Mouse (Mus musculus) bone marrow, adult 2 months (tissue): ENCODE data around the gene Mlx. TPM values are rescaled to one million over a fixed set of nuclear protein-coding genes. Genes with fewer than 3 reads are reported as not detected.

Source experiments
- H3K27ac ChIP-seq: fragments of 200-500 bp; 2 replicates; pipeline ENCODE4 v1.5.1; 2012; ENCODE audit warnings: low read depth, mild to moderate bottlenecking, control low read depth, inconsistent platforms, low read length; ENCODE audit not compliant: control insufficient read depth, poor library complexity, insufficient read depth
- H3K4me1 ChIP-seq: fragments of 200-500 bp; 2 replicates; pipeline ENCODE4 v1.6.1; 2011; ENCODE audit warnings: low read length; ENCODE audit not compliant: control insufficient read depth, insufficient read depth
- H3K4me3 ChIP-seq: fragments of 200-500 bp; replicated peaks from 2 replicates; pipeline ENCODE3; 2011; ENCODE audit warnings: mild to moderate bottlenecking, low read depth, low read length, control low read depth; ENCODE audit not compliant: control insufficient read depth
- CTCF ChIP-seq: fragments of 200-500 bp; IDR thresholded peaks from 2 replicates; pipeline ENCODE4 v1.5.1; 2011; ENCODE audit warnings: low read length, control low read depth; ENCODE audit not compliant: control insufficient read depth, insufficient read depth
- POLR2A ChIP-seq: fragments of 200-500 bp; IDR thresholded peaks from 2 replicates; pipeline ENCODE4 v1.6.1; 2011; ENCODE audit warnings: low read depth, mild to moderate bottlenecking, control low read depth, low read length, borderline replicate concordance; ENCODE audit not compliant: control insufficient read depth
- WGBS: fragments of 180-500 bp; shearing (Covaris S2); methylation state at CpG from one replicate; pipeline ENCODE4 v1.1.7; 2018; 5-methylcytosine and 5-hydroxymethylcytosine counted together
- polyA plus RNA-seq: library from polyadenylated mRNA; stranded (reverse); fragments of >200 nt; gene quantifications from 2 replicates; pipeline ENCODE4 v1.2.4, GENCODE M21; 2011; ENCODE audit warnings: low replicate concordance; ENCODE audit not compliant: missing spikeins, insufficient read depth, insufficient read length

Gene Mlx
- polyA plus RNA-seq, 1 experiment: 23.6 TPM

DNA sequence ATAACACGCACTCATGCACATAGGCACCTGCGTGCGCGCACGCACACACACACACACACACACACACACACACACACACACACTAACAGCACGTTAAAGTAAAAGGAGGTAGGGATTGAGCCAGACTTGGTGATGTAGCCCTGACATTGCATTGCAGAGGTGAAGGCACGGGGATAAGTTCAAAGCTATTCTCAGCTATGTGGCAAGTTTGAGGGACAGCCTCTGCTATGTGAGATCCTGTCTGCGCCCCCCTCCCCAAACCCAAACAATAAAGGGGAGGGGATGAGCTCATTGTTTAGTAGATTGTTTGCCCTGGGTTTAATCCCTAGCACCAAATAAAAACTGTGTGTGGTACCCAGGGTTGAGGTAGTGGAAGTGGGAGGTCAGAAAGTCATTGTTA is 54.0 kb downstream of the Mlx start:
- Histone ChIP-seq H3K27ac (no peak overlapping the region), H3K4me3 (no peak overlapping the region), H3K4me1 (no peaks in the 10 kb centered on the region; the same call in 1 of the 2 replicates)
- 84% methylated on average over 8 of the region's 8 CpGs for WGBS
- TF ChIP-seq CTCF (no peak), POLR2A (no peak)

Other genes starting within 250 kb of the Mlx start
- gene Stat5b, start 236.6 kb upstream of the Mlx start, polyA plus RNA-seq: 10.7 and 14.5 TPM in 2 replicates
- gene Stat5a, start 227.9 kb upstream of the Mlx start, polyA plus RNA-seq: 8.6 and 16.5 TPM in 2 replicates
- 21.4 and 60.0 TPM in 2 replicates for gene Stat3, start 147.7 kb upstream of the Mlx start, polyA plus RNA-seq
- 54.2 and 71.2 TPM in 2 replicates for gene Cavin1, start 116.4 kb upstream of the Mlx start, polyA plus RNA-seq
- 44.9 and 61.5 TPM in 2 replicates for gene Atp6v0a1, start 77.8 kb upstream of the Mlx start, polyA plus RNA-seq
- 3.4 and 5.6 TPM in 2 replicates for gene Naglu, start 17.3 kb upstream of the Mlx start, polyA plus RNA-seq
- gene Hsd17b1, start 8.9 kb upstream of the Mlx start, polyA plus RNA-seq: 0.97 and 2.3 TPM in 2 replicates
- 11.2 and 25.5 TPM in 2 replicates for gene Coasy, start 4.7 kb upstream of the Mlx start, polyA plus RNA-seq
- 12.6 and 14.3 TPM in 2 replicates for gene Psmc3ip, start 8.2 kb downstream of the Mlx start, polyA plus RNA-seq
- 34.4 and 49.4 TPM in 2 replicates for gene Retreg3, start 32.6 kb downstream of the Mlx start, polyA plus RNA-seq
- gene Tubg1, start 32.7 kb downstream of the Mlx start, polyA plus RNA-seq: 12.3 and 16.4 TPM in 2 replicates
- 3.4 TPM in 1 of 2 replicates, not detected in the other for gene Tubg2, start 68.6 kb downstream of the Mlx start, polyA plus RNA-seq
- gene Cntnap1, start 83.2 kb downstream of the Mlx start, polyA plus RNA-seq: 0.54 and 1.5 TPM in 2 replicates
- gene Plekhh3, start 84.1 kb downstream of the Mlx start, polyA plus RNA-seq: 2.0 and 2.1 TPM in 2 replicates
- not detected in 2 replicates for gene Ccr10, start 88.2 kb downstream of the Mlx start, polyA plus RNA-seq
- gene Ezh1, start 139.2 kb downstream of the Mlx start, polyA plus RNA-seq: 21.2 and 35.8 TPM in 2 replicates
- gene Ramp2, start 158.8 kb downstream of the Mlx start, polyA plus RNA-seq: 4.6 and 4.8 TPM in 2 replicates
- gene Vps25, start 166.4 kb downstream of the Mlx start, polyA plus RNA-seq: 71.9 and 86.6 TPM in 2 replicates
- gene Wnk4, start 173.3 kb downstream of the Mlx start, polyA plus RNA-seq: 5.5 and 19.8 TPM in 2 replicates
- gene Cntd1, start 191.7 kb downstream of the Mlx start, polyA plus RNA-seq: 1.3 and 2.2 TPM in 2 replicates
- 34.2 and 61.9 TPM in 2 replicates for gene Coa3, start 191.8 kb downstream of the Mlx start, polyA plus RNA-seq
- 144 and 173 TPM in 2 replicates for gene Becn1, start 215.0 kb downstream of the Mlx start, polyA plus RNA-seq
- gene Psme3, start 228.9 kb downstream of the Mlx start, polyA plus RNA-seq: 114 and 148 TPM in 2 replicates
- gene Aoc2, start 237.8 kb downstream of the Mlx start, polyA plus RNA-seq: 11.0 and 12.4 TPM in 2 replicates
- 0.82 and 1.0 TPM in 2 replicates for gene Aoc3, start 243.3 kb downstream of the Mlx start, polyA plus RNA-seq